Mouse (Mus musculus) stomach, postnatal 0 days (tissue): ENCODE measurements around the gene Ston2.

Experiments
- CTCF ChIP-seq: IDR thresholded peaks from 2 replicates; pipeline ENCODE4 v1.5.1; 2016; ENCODE audit warnings: antibody characterized with exemption, low read depth, mild to moderate bottlenecking, moderate library complexity
- EP300 ChIP-seq: optimal IDR thresholded peaks from 2 replicates; pipeline ENCODE3; 2016; ENCODE audit warnings: antibody characterized with exemption

DNA sequence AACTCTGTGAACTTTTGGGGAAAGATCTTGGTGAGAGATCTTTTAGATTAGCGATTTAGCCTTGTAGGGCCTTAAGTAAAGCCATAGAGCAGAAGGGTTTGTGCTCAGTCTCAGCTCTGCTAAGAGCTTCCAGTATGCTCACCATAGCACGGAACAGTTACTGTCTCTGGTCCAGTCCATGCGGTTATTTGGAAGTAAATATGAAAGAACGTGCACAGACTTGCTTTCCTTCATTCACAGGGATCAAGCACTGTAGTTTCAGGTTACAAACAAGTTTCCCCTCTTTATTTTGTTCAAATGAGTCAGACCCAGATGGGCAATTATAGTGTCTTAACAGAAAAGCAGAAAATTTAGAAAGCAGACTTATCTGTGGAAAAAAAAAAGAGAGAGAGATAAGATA lies 125.3 kb downstream of the Ston2 start:
- TF ChIP-seq CTCF, result no peak
- no peak for TF ChIP-seq EP300
